Mouse (Mus musculus) right cerebral cortex, postnatal 25 days (tissue): ENCODE measurements around the gene H2-Ab1.

Experiments
- DNase-seq: peaks from one replicate; pipeline ENCODE4 v3.0.0; 2022

Gene H2-Ab1

GRCm38 (mm10) chr17:34240366-34240765, 17.1 kb upstream of the H2-Ab1 start:
- no peak for DNase-seq

- DNase-seq: no peak
These were observed 16.6 kb upstream of the H2-Ab1 start for GRCm38 (mm10) chr17:34240916-34241315.

- DNase-seq: no peak
These were observed 12.8 kb upstream of the H2-Ab1 start for GRCm38 (mm10) chr17:34244656-34245055.

- DNase-seq: no peak
These were observed 10.4 kb upstream of the H2-Ab1 start for GRCm38 (mm10) chr17:34247047-34247446.

- DNase-seq: no peak
These were observed 8.7 kb upstream of the H2-Ab1 start for GRCm38 (mm10) chr17:34248764-34249163.

- no peak for DNase-seq
These were observed 8.1 kb upstream of the H2-Ab1 start for GRCm38 (mm10) chr17:34249361-34249760.

GRCm38 (mm10) chr17:34249878-34250277, 7.6 kb upstream of the H2-Ab1 start:
- no peak for DNase-seq

GRCm38 (mm10) chr17:34251666-34252065, 5.8 kb upstream of the H2-Ab1 start:
- DNase-seq: no peak

GRCm38 (mm10) chr17:34256501-34256900, 988 bp upstream of the H2-Ab1 start:
- no peak for DNase-seq

- no peak for DNase-seq
These were observed 3.1 kb downstream of the H2-Ab1 start for GRCm38 (mm10) chr17:34260551-34260950.

- DNase-seq: peak; percentile 20
These were observed 4.0 kb downstream of the H2-Ab1 start for GRCm38 (mm10) chr17:34261502-34261901.

- DNase-seq: peak; percentile 43
These were observed 5.6 kb downstream of the H2-Ab1 start for GRCm38 (mm10) chr17:34263068-34263467.

GRCm38 (mm10) chr17:34263811-34264371, 6.4 kb downstream of the H2-Ab1 start:
- no peak for DNase-seq

GRCm38 (mm10) chr17:34264452-34265351, 7.2 kb downstream of the H2-Ab1 start:
- DNase-seq: no peak

- no peak for DNase-seq
These were observed 10.8 kb downstream of the H2-Ab1 start for GRCm38 (mm10) chr17:34268262-34268661.

GRCm38 (mm10) chr17:34268748-34269147, 11.3 kb downstream of the H2-Ab1 start:
- DNase-seq: no peak

GRCm38 (mm10) chr17:34269817-34270216, 12.3 kb downstream of the H2-Ab1 start:
- no peak for DNase-seq

GRCm38 (mm10) chr17:34270230-34270629, 12.7 kb downstream of the H2-Ab1 start:
- DNase-seq: no peak

- DNase-seq: no peak
These were observed 13.5 kb downstream of the H2-Ab1 start for GRCm38 (mm10) chr17:34270940-34271339.

GRCm38 (mm10) chr17:34272102-34272501, 14.6 kb downstream of the H2-Ab1 start:
- DNase-seq: no peak

GRCm38 (mm10) chr17:34280499-34281038, 23.1 kb downstream of the H2-Ab1 start:
- DNase-seq: no peak

- no peak for DNase-seq
These were observed 24.3 kb downstream of the H2-Ab1 start for GRCm38 (mm10) chr17:34281836-34282235.

- no peak for DNase-seq
These were observed 27.9 kb downstream of the H2-Ab1 start for GRCm38 (mm10) chr17:34285371-34285770.

- no peak for DNase-seq
These were observed 28.4 kb downstream of the H2-Ab1 start for GRCm38 (mm10) chr17:34285848-34286247.
